Mouse (Mus musculus) embryonic facial prominence, embryonic 13.5 days (tissue): ENCODE results near the gene Tmco4. TPM values are rescaled to one million over a fixed set of nuclear protein-coding genes. Genes with fewer than 3 reads are reported as not detected.

Experiments used
- ATAC-seq: fragments of 200-750 bp; cut with Nextera tagmentation; 2 replicates; pipeline ENCODE4 v1.8.0; 2017; ENCODE audit warnings: low read depth; ENCODE audit not compliant: insufficient number of reproducible peaks, insufficient read depth, low FRiP score, low TSS enrichment
- H3K27ac ChIP-seq: fragments of 300-500 bp; sonication (generic); 2 replicates; pipeline ENCODE4 v1.5.1; 2015; ENCODE audit warnings: moderate library complexity, mild to moderate bottlenecking, inconsistent platforms
- H3K27me3 ChIP-seq: fragments of 300-500 bp; sonication (generic); 2 replicates; pipeline ENCODE4 v1.6.1; 2015; ENCODE audit warnings: mild to moderate bottlenecking, inconsistent platforms
- H3K36me3 ChIP-seq: fragments of 300-500 bp; sonication (generic); 2 replicates; pipeline ENCODE4 v1.6.1; 2015; ENCODE audit warnings: mild to moderate bottlenecking, inconsistent platforms
- H3K4me1 ChIP-seq: fragments of 300-500 bp; sonication (generic); 2 replicates; pipeline ENCODE4 v1.6.1; 2015; ENCODE audit warnings: inconsistent platforms
- H3K4me2 ChIP-seq: fragments of 300-500 bp; sonication (generic); 2 replicates; pipeline ENCODE4 v1.6.1; 2015; ENCODE audit warnings: moderate library complexity, mild to moderate bottlenecking, inconsistent platforms
- H3K4me3 ChIP-seq: fragments of 300-500 bp; sonication (generic); 2 replicates; pipeline ENCODE4 v1.5.1; 2015; ENCODE audit warnings: mild to moderate bottlenecking, inconsistent platforms
- H3K9ac ChIP-seq: fragments of 300-500 bp; sonication (generic); 2 replicates; pipeline ENCODE4 v1.6.1; 2015; ENCODE audit warnings: mild to moderate bottlenecking, inconsistent platforms
- H3K9me3 ChIP-seq: fragments of 300-500 bp; sonication (generic); 2 replicates; pipeline ENCODE4 v1.6.1; 2016; ENCODE audit warnings: inconsistent platforms
- WGBS: fragments of 180-500 bp; shearing (Covaris S2); methylation state at CpG from one replicate; pipeline ENCODE4 v1.1.7; 2015; ENCODE audit warnings: mixed read lengths; 5-methylcytosine and 5-hydroxymethylcytosine counted together
- polyA plus RNA-seq: library from polyadenylated mRNA; unstranded; fragments of >200 nt; fragmentation: Nextera tagmentation; extraction: Ambion mirVana; gene quantifications from 2 replicates; pipeline ENCODE4 v1.2.1, GENCODE M21; 2015

Gene Tmco4
- polyA plus RNA-seq, 1 experiment from 2014 or later = 3.3 TPM

GRCm38 (mm10) chr4:139001026-139001425 lies 28.3 kb downstream of the Tmco4 start:
- Histone ChIP-seq H3K36me3 (no peaks in the 10 kb centered on the region), H3K9me3 (no peaks in the 10 kb centered on the region), H3K9ac (no peak overlapping the region), H3K4me1 (no peaks in the 10 kb centered on the region), H3K4me3 (no peak overlapping the region), H3K27ac (no peak overlapping the region), H3K27me3 (no peaks in the 10 kb centered on the region), H3K4me2 (no peak overlapping the region)
- 60% methylated on average over 2 of the region's 2 CpGs for WGBS
- no peak for ATAC-seq

GRCm38 (mm10) chr4:139001433-139001832 lies 28.7 kb downstream of the Tmco4 start:
- Histone ChIP-seq H3K27ac (no peak overlapping the region), H3K9ac (no peak overlapping the region), H3K36me3 (no peaks in the 10 kb centered on the region), H3K27me3 (no peaks in the 10 kb centered on the region), H3K4me3 (no peak overlapping the region), H3K9me3 (no peaks in the 10 kb centered on the region), H3K4me1 (no peaks in the 10 kb centered on the region), H3K4me2 (no peak overlapping the region)
- WGBS = 26% methylated on average over 6 of the region's 6 CpGs
- no peak for ATAC-seq

GRCm38 (mm10) chr4:139004067-139004466 lies 31.4 kb downstream of the Tmco4 start:
- no peaks in the 10 kb centered on the region for H3K27me3 ChIP-seq
- no peak overlapping the region for H3K4me3 ChIP-seq
- WGBS = 78% methylated on average over 8 of the region's 8 CpGs
- no peaks in the 10 kb centered on the region for H3K9me3 ChIP-seq
- no peak overlapping the region for H3K4me2 ChIP-seq
- no peak overlapping the region for H3K27ac ChIP-seq
- no peaks in the 10 kb centered on the region for H3K36me3 ChIP-seq
- no peak for ATAC-seq
- H3K9ac ChIP-seq = no peak overlapping the region
- H3K4me1 ChIP-seq = no peaks in the 10 kb centered on the region

- Histone ChIP-seq H3K9ac (no peak overlapping the region), H3K4me3 (no peak overlapping the region), H3K27me3 (no peaks in the 10 kb centered on the region), H3K4me1 (no peaks in the 10 kb centered on the region), H3K4me2 (no peak overlapping the region), H3K36me3 (no peaks in the 10 kb centered on the region), H3K27ac (no peak overlapping the region), H3K9me3 (no peaks in the 10 kb centered on the region)
- ATAC-seq = no peak
- 58% methylated on average over 6 of the region's 6 CpGs for WGBS
Observed at GRCm38 (mm10) chr4:139005214-139005613, 32.5 kb downstream of the Tmco4 start.

GRCm38 (mm10) chr4:139007353-139007752 lies 34.7 kb downstream of the Tmco4 start:
- Histone ChIP-seq H3K9ac (no peak overlapping the region), H3K4me1 (no peaks in the 10 kb centered on the region), H3K4me3 (no peak overlapping the region), H3K27ac (no peak overlapping the region), H3K9me3 (no peaks in the 10 kb centered on the region), H3K4me2 (no peak overlapping the region), H3K36me3 (no peaks in the 10 kb centered on the region), H3K27me3 (no peaks in the 10 kb centered on the region)
- no peak for ATAC-seq
- WGBS = 79% methylated on average over 3 of the region's 3 CpGs

GRCm38 (mm10) chr4:139007981-139008536 lies 35.4 kb downstream of the Tmco4 start:
- 66% methylated on average over 6 of the region's 6 CpGs for WGBS
- no peak overlapping the region for H3K9ac ChIP-seq
- H3K27me3 ChIP-seq = no peaks in the 10 kb centered on the region
- no peaks in the 10 kb centered on the region for H3K4me1 ChIP-seq
- H3K36me3 ChIP-seq = no peaks in the 10 kb centered on the region
- H3K4me3 ChIP-seq = no peak overlapping the region
- H3K4me2 ChIP-seq = no peak overlapping the region
- no peak overlapping the region for H3K27ac ChIP-seq
- H3K9me3 ChIP-seq = no peaks in the 10 kb centered on the region
- no peak for ATAC-seq

- Histone ChIP-seq H3K9me3 (0 out of 2 replicates have a peak, but pooled peaks cover 5% of the 10 kb centered on the region), H3K4me1 (no peaks in the 10 kb centered on the region), H3K36me3 (no peaks in the 10 kb centered on the region), H3K9ac (no peak overlapping the region), H3K27ac (no peak overlapping the region), H3K4me3 (no peak overlapping the region), H3K4me2 (no peak overlapping the region), H3K27me3 (no peaks in the 10 kb centered on the region)
- ATAC-seq = no peak
- WGBS = 88% methylated on average over 13 of the region's 13 CpGs
Observed at GRCm38 (mm10) chr4:139011201-139011702, 38.6 kb downstream of the Tmco4 start.

- no peak for ATAC-seq
- Histone ChIP-seq H3K27me3 (no peaks in the 10 kb centered on the region), H3K27ac (no peak overlapping the region), H3K36me3 (no peaks in the 10 kb centered on the region), H3K9me3 (0 out of 2 replicates have a peak, but pooled peaks cover 5% of the 10 kb centered on the region), H3K4me1 (no peaks in the 10 kb centered on the region), H3K9ac (no peak overlapping the region), H3K4me3 (no peak overlapping the region), H3K4me2 (no peak overlapping the region)
- 81% methylated on average over 11 of the region's 11 CpGs for WGBS
Observed at GRCm38 (mm10) chr4:139013281-139013680, 40.6 kb downstream of the Tmco4 start.

- WGBS = 82% methylated on average over 6 of the region's 6 CpGs
- H3K4me1 ChIP-seq = no peaks in the 10 kb centered on the region; the same call in 1 of the 2 replicates
Observed at GRCm38 (mm10) chr4:139014793-139015192, 42.1 kb downstream of the Tmco4 start.

GRCm38 (mm10) chr4:139018388-139018787 lies 45.7 kb downstream of the Tmco4 start:
- Histone ChIP-seq H3K27me3 (no peaks in the 10 kb centered on the region), H3K4me1 (no peaks in the 10 kb centered on the region; the same call in 1 of the 2 replicates), H3K4me3 (no peak overlapping the region), H3K4me2 (no peak overlapping the region), H3K9me3 (0 out of 2 replicates have a peak, but pooled peaks cover 5% of the 10 kb centered on the region), H3K27ac (no peak overlapping the region), H3K36me3 (no peaks in the 10 kb centered on the region), H3K9ac (no peak overlapping the region)
- no peak for ATAC-seq
- 79% methylated on average over 14 of the region's 14 CpGs for WGBS

More at GRCm38 (mm10) chr4:139014793-139015192, 42.1 kb downstream of the Tmco4 start:
- no peak overlapping the region for H3K4me2 ChIP-seq
- ATAC-seq = no peak
- 0 out of 2 replicates have a peak, but pooled peaks cover 5% of the 10 kb centered on the region for H3K9me3 ChIP-seq
- H3K36me3 ChIP-seq = no peaks in the 10 kb centered on the region
- no peaks in the 10 kb centered on the region for H3K27me3 ChIP-seq
- no peak overlapping the region for H3K27ac ChIP-seq
- no peak overlapping the region for H3K9ac ChIP-seq
- no peak overlapping the region for H3K4me3 ChIP-seq

- Histone ChIP-seq H3K4me3 (no peak overlapping the region), H3K36me3 (no peaks in the 10 kb centered on the region), H3K27me3 (no peaks in the 10 kb centered on the region), H3K9ac (no peak overlapping the region), H3K4me2 (no peak overlapping the region), H3K4me1 (no peaks in the 10 kb centered on the region; the same call in 1 of the 2 replicates), H3K27ac (no peak overlapping the region), H3K9me3 (0 out of 2 replicates have a peak, but pooled peaks cover 5% of the 10 kb centered on the region)
- 59% methylated on average over 4 of the region's 4 CpGs for WGBS
- ATAC-seq = no peak
Observed at GRCm38 (mm10) chr4:139018976-139019375, 46.3 kb downstream of the Tmco4 start.

- no peaks in the 10 kb centered on the region for H3K36me3 ChIP-seq
- H3K4me3 ChIP-seq = no peak overlapping the region
- H3K9ac ChIP-seq = no peak overlapping the region
- H3K4me1 ChIP-seq = no peaks in the 10 kb centered on the region; the same call in 1 of the 2 replicates
- WGBS = 70% methylated on average over 13 of the region's 13 CpGs
- H3K9me3 ChIP-seq = 0 out of 2 replicates have a peak, but pooled peaks cover 4% of the 10 kb centered on the region
- no peak overlapping the region for H3K4me2 ChIP-seq
- no peak for ATAC-seq
- H3K27me3 ChIP-seq = no peaks in the 10 kb centered on the region
- no peak overlapping the region for H3K27ac ChIP-seq
Observed at GRCm38 (mm10) chr4:139019413-139019812, 46.7 kb downstream of the Tmco4 start.
